Mouse (Mus musculus): ENCODE measurements at regions not wholly inside any gene's neighbourhood (a gene's known extent, or its start where the extent isn't known, plus 50 kb on each side); places are given as distances from the start of the nearest gene placed in this dataset.

DNA sequence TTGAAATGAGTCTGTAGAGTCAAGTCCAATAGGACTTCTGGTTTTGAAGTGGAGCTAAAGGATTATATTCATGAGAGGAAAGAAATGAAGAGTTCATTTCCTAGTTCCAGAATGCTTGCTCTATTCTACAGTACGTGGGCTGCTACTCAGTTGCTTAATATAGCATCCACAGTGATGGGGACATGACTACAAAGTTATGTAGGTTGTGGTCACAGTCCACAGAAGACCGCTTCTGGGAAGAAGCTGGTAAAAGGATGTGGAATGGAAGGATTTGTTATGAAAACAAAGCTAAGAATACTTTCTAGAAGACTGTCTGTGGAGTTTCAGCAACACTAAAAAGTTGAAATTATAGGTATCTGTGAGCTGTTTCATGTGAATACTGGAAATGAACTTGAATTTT is 739.8 kb downstream of the Slitrk6 start:
- no peak for DNase-seq (ENCODE audit: low spot score)
- intact Hi-C loops (cut with DNase I): no loop called here

DNA sequence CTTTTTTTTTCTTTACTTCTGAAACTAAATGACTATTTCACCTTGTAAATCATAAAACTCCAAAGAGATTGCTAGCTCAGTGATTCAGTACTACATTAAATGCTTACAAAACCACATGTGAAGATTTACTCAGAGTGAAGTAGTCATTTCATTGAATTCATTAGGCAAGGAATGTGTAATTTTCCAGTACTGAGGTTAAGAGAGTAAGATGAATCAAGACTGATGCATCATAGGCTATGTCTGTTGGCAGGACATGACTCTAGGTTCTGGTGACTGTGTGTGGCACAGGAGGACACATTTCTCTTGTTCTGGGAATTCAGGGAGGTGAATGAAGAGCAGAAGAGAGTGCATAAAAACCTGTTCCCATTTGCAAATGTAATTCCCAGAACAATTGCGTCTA is 741.7 kb downstream of the Slitrk6 start:
- intact Hi-C loops (cut with DNase I): no loop called here
- no peak for DNase-seq (ENCODE audit: low spot score)

DNA sequence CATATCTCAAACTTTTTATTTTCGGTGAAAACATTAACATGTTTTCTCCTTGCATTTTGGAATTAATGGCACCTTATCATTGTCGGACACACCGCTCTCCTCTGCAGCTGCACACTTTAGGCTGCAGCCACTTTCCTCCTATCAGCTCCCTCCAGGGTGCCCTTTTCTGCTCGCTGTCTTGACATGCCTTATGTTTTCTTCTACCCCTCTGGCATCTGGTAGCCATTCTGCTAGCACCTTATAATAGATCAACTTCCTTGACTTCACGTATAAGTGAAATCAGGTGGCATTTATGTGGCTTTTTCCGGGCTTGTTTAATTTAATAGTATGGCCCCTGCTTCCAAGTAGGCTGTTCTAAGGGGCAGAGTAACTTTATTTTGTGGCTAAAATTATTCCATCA is 747.8 kb downstream of the Slitrk6 start:
- intact Hi-C loops (cut with DNase I): no loop called here
- DNase-seq (ENCODE audit: low spot score): no peak

DNA sequence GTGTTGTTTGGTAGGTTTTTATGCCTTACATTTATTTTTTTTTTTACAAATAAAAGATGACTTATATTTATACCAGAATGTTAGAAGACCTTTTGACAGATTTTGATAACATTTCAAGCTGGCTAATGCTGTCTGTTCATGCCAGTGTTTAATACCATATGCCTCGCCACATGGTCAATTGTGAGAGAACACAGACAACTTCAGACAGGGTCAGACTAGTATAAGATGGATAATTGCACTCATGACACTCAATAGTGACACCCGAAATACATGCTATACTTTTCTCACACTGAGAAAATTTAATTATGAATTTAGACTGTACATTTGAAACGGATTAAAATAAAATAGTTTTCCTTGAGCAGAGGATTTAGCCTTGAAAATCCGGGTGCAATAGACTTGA is 769.9 kb downstream of the Slitrk6 start:
- intact Hi-C loops (cut with DNase I): no loop called here
- DNase-seq (ENCODE audit: low spot score): no peak

DNA sequence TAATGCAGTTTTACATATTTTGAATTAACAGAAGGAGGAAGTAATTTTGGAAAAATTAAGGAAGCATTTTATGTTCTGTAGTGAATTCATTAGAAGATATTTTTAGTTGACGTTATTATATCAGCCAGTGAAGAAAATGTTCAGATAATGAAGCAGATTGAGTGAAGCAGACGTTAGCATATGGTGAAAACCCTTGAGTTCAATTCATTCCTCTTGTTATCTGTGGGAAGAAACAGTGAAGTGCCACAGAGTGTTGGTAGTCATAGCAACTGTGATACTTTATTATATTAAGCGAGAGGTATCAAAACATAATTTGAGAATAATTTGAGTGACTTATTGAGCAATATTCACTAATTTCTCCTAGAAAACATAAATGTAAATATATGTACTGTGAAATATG is 796.9 kb downstream of the Slitrk6 start:
- intact Hi-C loops (cut with DNase I): no loop called here
- DNase-seq (ENCODE audit: low spot score): no peak

DNA sequence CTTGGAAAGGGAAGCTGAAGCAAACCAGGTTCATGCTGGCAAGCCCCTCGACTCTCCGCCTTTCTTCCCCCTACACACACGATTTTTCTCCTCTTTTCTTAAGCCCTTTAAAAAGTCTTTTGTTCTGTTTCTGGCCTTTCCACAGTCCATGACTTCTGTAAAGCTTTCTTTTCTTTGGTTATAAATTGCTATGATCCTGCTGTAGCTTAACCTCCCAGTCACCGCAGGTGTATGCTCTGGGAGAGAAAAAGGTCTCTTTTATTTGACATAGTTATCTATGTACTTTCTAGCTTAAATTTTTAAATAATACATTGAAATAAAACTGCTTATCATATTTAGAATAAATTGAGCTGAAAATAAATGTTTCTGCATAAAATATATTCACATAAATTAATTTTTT is 813.0 kb downstream of the Slitrk6 start:
- no peak for DNase-seq (ENCODE audit: low spot score)
- intact Hi-C loops (cut with DNase I): no loop called here

DNA sequence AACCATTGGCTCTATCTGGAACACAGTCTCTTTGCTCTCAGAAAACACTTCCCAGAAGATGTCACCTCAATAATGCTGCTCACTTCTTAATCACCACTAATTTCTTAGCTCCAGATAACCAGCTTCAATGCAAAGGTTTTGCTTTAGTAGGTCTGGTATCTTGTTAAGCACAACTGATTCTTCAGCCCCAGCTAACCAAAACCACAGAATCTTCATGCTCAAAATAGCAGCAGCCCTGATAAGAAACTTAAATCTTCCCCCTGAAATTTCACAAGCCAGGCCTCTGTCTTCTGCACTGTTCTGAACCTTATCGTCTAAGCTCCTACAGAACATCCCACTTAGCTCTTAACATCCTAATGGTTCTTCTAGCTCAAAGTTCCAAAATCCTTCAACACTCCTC is 813.8 kb downstream of the Slitrk6 start:
- intact Hi-C loops (cut with DNase I): no loop called here
- DNase-seq (ENCODE audit: low spot score): no peak

DNA sequence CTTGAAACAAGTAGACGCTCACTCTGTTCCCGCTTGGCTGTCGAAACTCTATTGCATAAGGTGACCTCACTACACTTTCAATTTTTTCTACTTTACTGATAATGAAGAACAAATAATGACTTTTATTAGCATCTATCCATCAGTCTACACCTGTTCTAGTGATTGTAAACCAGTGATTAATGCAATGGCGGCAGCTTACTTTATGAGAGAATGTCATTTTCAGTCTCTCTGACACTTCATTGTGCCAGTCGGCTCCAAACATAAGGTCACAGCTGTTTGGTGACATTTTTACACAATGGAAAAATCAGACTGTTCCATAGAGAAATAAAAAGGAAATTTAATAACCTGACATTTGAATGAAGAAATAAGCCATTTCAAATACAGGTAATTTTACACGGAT is 817.5 kb downstream of the Slitrk6 start:
- intact Hi-C loops (cut with DNase I): no loop called here
- no peak for DNase-seq (ENCODE audit: low spot score)

DNA sequence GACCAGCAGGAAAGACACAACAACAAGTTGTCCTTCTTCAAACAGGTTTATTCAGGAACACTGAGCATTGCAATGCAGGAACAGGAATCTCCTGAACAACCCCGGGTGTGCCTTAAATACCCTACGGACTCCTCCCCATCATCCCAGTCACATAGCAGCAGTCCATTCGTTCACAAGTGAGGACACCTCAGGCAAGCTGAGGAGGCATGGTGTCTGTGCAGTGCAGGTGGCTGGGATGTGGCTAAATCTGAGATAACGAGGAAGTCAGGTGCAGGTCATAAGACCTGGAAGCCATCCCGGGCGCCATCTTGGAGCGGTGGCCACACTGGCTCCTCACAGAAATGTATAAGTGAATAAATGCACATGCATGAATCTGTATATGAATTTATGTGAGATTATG is 826.0 kb downstream of the Slitrk6 start:
- DNase-seq (ENCODE audit: low spot score): no peak
- intact Hi-C loops (cut with DNase I): no loop called here

DNA sequence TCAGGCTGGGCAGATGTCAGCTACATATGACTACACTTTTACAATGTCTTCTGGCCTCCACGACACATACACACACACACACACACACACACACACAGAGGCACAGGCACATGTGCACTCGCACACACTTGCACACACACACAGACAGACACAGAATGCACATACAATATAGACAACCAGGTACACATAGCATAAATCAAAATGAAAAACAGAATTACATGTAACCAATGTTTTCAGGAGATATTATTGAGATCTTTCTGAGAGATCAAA is 863.1 kb downstream of the Slitrk6 start:
- intact Hi-C loops (cut with DNase I): loop anchor here (5.0 kb wide), 1 partner anchor 870 kb away; no protein-coding TSS in a partner anchor
- no peak for DNase-seq (ENCODE audit: low spot score)

DNA sequence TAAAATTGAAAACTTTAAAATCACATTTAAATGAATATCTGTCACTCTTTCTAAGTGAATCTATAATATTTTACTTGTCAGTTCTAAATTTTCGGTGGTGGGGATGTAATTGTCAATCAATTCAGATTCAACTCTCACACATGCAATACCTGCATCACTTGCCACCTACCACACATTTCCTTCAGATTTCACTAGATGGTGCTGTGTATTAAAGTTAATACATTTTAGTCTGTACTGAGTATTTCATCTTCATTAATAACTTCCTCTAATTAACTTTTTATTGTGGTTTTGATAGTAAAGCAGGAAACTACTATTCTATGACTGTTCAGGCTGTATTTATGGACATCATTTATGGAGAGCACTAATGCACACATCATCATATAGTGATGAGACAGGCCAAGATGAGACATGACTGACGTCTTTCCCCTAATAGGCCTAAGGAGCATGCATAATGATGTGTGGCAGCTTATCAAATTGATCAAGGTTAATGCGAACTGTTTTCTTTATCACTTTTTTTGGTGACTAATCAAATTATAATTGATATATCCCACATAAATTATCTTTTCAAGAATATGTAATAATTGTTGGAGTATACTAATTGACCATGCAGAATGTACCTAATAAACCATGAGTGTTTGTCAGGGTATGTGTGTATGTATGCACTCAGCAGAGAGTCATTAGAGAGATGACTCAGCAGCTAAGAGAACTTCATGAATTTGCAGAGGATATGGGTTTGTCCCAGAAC is 863.6 kb downstream of the Slitrk6 start:
- no peak for DNase-seq (ENCODE audit: low spot score)
- intact Hi-C loops (cut with DNase I): loop anchor here (5.0 kb wide), 1 partner anchor 871 kb away; no protein-coding TSS in a partner anchor

DNA sequence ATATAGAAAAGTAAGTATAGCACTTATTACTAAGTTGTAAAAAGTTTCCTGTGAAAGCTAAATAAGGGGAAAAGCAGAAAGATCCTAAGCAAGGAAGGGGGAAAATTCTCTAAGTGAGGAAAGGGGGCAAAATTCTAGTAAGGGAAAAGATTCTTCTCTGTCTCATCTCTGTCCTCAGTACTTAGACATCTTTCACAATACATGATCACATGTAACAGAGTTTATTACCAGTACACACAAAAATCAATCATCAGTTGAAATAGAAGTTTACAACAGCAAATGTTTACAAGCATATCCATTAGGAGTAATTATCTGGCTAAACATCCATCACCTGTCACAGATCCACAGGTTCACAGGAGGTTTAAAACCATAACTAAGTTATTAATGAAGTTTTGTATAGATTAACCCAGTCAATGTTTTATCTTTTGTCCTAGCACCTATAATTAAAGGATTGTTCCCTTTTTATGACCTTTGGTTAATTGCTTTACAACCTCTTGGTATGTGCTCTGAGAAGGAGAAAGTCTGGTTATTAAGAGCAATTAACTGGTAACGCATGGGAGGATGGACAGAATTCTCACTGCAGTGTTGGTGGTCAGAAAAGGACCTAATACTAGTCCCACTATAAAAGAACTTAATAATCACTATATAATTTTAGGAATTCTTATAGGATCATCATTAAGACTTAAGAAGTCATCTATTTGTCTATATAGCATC is 877.8 kb downstream of the Slitrk6 start:
- intact Hi-C loops (cut with DNase I): no loop called here
- no peak for DNase-seq (ENCODE audit: low spot score)

DNA sequence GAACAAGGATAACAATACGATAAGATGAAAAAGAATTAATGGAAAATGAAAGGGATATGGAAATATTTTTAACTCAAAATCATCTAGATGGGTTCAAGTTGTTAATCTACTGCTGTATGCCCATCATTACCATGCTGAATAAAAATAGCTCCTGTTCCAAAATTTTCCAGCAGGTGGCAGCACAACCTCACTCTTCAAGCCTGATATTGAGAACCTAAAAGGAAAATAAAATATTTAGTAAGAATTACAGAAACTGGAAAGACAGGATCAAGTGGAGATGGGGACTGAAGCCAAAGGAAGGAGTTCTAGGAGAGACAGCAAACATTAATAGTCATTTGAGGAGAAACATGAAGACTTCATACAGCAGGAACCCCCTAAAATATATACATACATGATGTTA is 880.7 kb downstream of the Slitrk6 start:
- intact Hi-C loops (cut with DNase I): loop anchor here (5.0 kb wide), 1 partner anchor 888 kb away; no protein-coding TSS in a partner anchor

DNA sequence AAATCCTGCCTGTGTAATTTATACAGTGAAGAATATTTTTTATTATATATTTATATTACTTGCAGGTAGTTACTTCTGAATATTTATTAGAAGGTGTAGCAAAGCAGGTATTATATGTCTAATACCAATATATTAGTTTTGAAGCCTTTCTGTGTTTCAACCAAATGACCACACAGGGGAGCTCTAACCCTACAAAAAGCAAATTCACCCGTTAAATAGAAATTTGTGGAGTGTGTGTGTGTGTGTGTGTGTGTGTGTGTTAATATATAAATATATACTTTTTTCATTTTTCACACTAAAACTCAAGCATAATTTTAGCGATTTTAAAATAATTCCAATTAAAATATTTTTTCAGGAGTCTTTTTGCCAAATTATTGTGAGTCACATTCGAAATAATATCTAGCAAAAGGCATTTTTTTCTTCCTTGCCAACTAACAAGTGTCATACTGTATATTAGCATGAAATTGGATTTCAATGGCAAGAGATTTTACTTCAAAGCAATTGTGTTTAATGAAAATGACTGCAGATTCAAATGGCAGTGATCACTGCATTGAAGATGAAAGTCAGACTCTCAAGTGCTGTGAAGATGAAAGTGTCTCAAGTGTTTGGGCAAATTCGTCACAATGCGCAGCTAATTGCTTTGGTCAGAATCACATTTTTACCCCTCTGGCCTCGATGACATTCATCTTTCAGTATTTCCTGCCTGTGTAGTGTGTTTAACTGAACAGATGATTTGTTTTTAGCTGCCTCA is 914.4 kb downstream of the Slitrk6 start:
- intact Hi-C loops (cut with DNase I): no loop called here
- no peak for DNase-seq (ENCODE audit: low spot score)

More for the DNA sequence above, 880.7 kb downstream of the Slitrk6 start:
- DNase-seq (ENCODE audit: low spot score): no peak

DNA sequence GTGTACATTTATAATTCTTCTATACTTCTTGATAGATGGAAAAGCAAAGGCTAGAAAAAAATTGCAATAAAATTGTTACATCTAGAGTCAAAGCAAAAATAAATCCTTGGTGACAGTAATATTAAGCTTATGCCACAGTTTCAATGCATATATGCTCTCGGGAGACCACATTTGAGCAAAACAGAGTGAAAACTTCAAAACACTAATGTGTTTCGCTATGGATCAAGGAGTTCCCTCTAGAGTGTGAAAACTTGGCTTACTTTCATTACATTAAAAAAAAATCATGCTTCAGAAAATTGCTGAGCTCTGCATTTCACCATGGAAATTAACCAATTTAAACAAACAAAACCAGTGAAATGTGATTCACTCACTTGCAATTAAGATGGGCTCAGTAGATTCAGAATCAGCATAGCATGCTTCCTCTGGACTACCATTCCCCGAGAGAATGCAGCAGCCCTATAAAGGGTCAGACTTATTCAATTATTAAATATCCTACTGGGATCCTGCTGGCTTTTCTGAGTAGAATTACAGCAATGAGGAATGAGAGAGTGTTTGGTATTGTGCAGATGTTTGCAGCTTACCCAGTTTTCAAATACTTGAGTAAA is 888.7 kb upstream of the Slitrk1 start:
- intact Hi-C loops (cut with DNase I): no loop called here
- DNase-seq (ENCODE audit: low spot score): no peak

DNA sequence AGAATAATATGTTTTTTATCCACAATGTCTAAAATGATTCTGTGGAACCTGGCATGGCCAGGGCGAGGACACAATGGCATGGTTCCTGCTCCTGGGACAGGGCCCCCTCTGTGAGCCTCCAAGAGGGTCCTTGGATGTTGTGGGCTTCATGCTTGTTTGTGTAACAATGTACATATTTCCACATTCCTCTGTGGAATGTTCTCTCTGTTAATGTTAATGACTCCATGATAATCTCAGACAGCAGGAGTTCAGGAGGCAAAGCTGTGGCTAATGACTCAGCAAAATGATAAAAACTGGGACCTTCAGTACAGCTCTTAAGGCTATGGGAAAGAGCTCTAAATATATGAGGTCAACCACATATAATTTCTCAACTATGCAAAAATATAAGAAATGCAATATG is 858.3 kb upstream of the Slitrk1 start:
- intact Hi-C loops (cut with DNase I): no loop called here
- no peak for DNase-seq (ENCODE audit: low spot score)

DNA sequence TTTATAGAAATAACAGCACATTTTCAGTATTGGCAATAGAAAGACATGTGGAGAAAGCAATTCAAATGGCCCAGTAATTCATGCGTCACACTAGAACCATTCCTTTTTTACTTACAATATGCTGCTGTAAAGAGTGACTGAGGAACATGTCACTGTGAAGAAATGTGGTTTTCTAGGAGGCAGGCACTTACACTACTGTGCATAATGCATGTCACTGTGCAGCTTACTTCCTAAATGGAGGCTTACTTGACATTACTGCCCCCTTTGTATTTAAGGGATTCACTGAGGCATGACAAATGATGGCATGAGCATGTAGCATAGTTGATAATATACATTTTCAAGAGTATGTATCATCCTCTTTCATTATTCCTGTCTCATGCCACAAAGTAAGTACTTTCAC is 846.9 kb upstream of the Slitrk1 start:
- no peak for DNase-seq (ENCODE audit: low spot score)
- intact Hi-C loops (cut with DNase I): no loop called here

Data from heart, postnatal 25 days (tissue).